Mouse (Mus musculus) heart, embryonic 10.5 days (tissue): Measurements from ENCODE around the gene Exosc5. TPM values are rescaled to one million over a fixed set of nuclear protein-coding genes. Genes with fewer than 3 reads are reported as not detected.
A peak's percentile ranks its signal among the peaks of the same experiment; 100 is the strongest.

ENCODE experiments used
- DNase-seq: peaks from one replicate; pipeline ENCODE4 v3.0.0-alpha.2; 2017; ENCODE audit warnings: low spot score
- H3K27ac ChIP-seq: fragments of 300-500 bp; sonication (generic); 2 replicates; pipeline ENCODE4 v1.5.1; 2016; ENCODE audit warnings: mild to moderate bottlenecking
- H3K27me3 ChIP-seq: fragments of 300-500 bp; sonication (generic); 2 replicates; pipeline ENCODE4 v1.6.1; 2016; ENCODE audit warnings: mild to moderate bottlenecking; ENCODE audit not compliant: poor library complexity, insufficient read depth, severe bottlenecking
- H3K36me3 ChIP-seq: fragments of 300-500 bp; sonication (generic); 2 replicates; pipeline ENCODE4 v1.6.1; 2016; ENCODE audit warnings: mild to moderate bottlenecking, moderate library complexity
- H3K4me1 ChIP-seq: fragments of 300-500 bp; sonication (generic); 2 replicates; pipeline ENCODE4 v1.6.1; 2016; ENCODE audit warnings: mild to moderate bottlenecking
- H3K4me3 ChIP-seq: fragments of 300-500 bp; sonication (generic); 2 replicates; pipeline ENCODE4 v1.5.1; 2016; ENCODE audit warnings: mild to moderate bottlenecking, moderate library complexity
- H3K9me3 ChIP-seq: fragments of 300-500 bp; sonication (generic); 2 replicates; pipeline ENCODE4 v1.6.1; 2016; ENCODE audit warnings: mild to moderate bottlenecking, moderate library complexity
- WGBS: fragments of 180-500 bp; shearing (Covaris S2); methylation state at CpG from one replicate; pipeline ENCODE4 v1.1.7; 2016; 5-methylcytosine and 5-hydroxymethylcytosine counted together
- polyA plus RNA-seq: library from polyadenylated mRNA; unstranded; fragments of >200 nt; fragmentation: Nextera tagmentation; extraction: Ambion mirVana; gene quantifications from 2 replicates; pipeline ENCODE4 v1.2.1, GENCODE M21; 2016

The Exosc5 gene
- polyA plus RNA-seq, 1 experiment from 2014 or later = 74.8 TPM

DNA sequence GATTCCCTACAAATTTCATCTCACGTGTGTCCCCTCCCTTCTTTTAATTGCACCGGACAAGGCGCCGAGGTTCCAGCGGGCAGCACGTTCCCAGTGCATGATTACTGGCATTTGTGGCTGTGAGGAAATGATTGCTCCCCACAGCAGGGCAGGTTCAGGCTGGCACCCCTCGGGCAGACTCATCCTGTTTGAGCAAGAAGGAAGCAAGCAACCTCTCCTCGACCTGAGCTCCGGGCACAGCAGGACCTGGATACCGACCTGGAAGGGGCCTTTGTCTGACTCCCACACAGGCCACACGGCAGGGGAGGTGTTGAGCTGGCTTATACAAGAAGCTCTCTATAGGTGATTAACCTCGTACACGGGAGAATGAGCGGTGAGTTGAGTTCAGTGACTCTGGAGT is 13.9 kb upstream of the Exosc5 start:
- no peak overlapping the region for H3K27ac ChIP-seq
- 0 out of 2 replicates have a peak, but pooled peaks cover 9% of the 10 kb centered on the region for H3K36me3 ChIP-seq
- 70% methylated on average over 14 of the region's 14 CpGs for WGBS
- 0 out of 2 replicates have a peak, but pooled peaks cover under 1% of the 10 kb centered on the region for H3K4me1 ChIP-seq
- DNase-seq = no peak
- no peak overlapping the region for H3K4me3 ChIP-seq
- H3K27me3 ChIP-seq = no peaks in the 10 kb centered on the region
- H3K9me3 ChIP-seq = no peaks in the 10 kb centered on the region

DNA sequence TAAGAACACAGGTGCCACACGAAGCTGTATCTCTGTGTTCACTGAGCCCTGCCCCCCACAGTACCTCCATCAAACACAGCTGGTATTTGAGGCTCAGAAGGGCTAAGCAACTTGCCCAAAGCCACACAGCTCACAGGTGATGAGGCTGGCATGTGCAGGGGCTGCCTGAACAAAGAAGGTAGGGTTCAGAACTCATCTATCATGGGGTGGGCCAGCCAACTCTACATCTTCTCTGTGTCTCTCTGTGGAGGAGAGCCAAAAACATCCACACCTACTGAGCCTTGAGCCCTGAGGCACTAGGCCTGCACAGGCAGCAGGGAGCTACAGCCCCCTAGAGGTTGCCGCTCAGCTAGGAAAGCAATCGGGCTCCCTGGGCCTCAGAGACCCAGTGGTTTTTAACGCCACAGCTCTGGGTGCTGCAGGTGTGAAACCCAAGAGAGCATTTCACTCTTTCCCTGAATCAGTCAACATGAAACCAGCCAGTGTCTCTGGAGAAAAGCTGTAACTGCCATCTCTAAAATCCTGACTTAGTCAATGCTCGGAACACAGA is 11.3 kb upstream of the Exosc5 start:
- H3K9me3 ChIP-seq = no peaks in the 10 kb centered on the region
- H3K36me3 ChIP-seq = no peaks in the 10 kb centered on the region
- no peak overlapping the region for H3K4me3 ChIP-seq
- no peak for DNase-seq
- 50% methylated on average over 5 of the region's 5 CpGs for WGBS
- H3K27ac ChIP-seq = no peak overlapping the region
- no peaks in the 10 kb centered on the region for H3K27me3 ChIP-seq
- H3K4me1 ChIP-seq = 0 out of 2 replicates have a peak, but pooled peaks cover 3% of the 10 kb centered on the region

DNA sequence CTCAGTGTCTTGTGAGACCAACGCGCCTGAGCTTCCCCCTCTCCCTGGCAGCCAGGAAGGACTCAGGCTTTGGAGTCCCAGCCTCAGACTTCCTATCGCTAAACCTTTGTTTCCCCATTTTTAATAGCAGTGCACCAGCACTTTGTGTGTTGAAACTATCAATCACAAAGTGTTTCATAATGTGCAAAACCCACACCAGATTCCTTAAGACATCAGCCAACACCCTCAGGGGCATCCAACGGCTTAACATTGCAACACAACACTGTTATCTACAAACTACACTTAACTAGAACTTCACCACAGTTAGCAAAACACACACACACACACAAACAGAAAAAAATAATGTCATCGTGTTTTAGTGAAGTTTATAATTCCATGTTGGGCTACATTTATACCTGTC is 9.1 kb upstream of the Exosc5 start:
- Histone ChIP-seq H3K4me3 (no peak overlapping the region), H3K4me1 (0 out of 2 replicates have a peak, but pooled peaks cover 3% of the 10 kb centered on the region), H3K36me3 (no peaks in the 10 kb centered on the region), H3K27me3 (no peaks in the 10 kb centered on the region), H3K27ac (no peak overlapping the region), H3K9me3 (no peaks in the 10 kb centered on the region)
- DNase-seq = no peak
- WGBS = 73% methylated on average over 5 of the region's 5 CpGs

DNA sequence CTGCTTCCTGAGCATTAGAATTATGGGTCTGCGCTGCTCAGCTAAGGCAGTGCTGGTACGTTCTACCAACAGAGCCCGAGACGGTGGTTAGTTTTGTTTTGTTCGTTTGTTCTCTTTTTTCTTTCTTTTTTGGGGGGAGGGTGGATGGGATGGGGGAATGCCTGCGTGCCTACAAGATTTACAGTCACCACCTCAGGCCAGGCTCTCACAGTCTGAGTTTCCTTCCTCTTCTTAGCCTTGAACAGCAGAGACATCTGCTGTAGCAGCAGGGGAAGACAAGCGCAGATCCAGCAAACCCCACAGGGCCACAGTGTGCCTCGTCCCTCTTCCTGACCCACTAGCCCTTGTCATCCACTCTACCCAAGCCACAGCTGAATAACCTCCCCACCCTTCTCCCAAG is 7.7 kb upstream of the Exosc5 start:
- 86% methylated on average over 8 of the region's 8 CpGs for WGBS
- Histone ChIP-seq H3K4me1 (0 out of 2 replicates have a peak, but pooled peaks cover 3% of the 10 kb centered on the region), H3K36me3 (no peaks in the 10 kb centered on the region), H3K9me3 (no peaks in the 10 kb centered on the region), H3K4me3 (no peak overlapping the region), H3K27ac (no peak overlapping the region), H3K27me3 (no peaks in the 10 kb centered on the region)
- DNase-seq = no peak

DNA sequence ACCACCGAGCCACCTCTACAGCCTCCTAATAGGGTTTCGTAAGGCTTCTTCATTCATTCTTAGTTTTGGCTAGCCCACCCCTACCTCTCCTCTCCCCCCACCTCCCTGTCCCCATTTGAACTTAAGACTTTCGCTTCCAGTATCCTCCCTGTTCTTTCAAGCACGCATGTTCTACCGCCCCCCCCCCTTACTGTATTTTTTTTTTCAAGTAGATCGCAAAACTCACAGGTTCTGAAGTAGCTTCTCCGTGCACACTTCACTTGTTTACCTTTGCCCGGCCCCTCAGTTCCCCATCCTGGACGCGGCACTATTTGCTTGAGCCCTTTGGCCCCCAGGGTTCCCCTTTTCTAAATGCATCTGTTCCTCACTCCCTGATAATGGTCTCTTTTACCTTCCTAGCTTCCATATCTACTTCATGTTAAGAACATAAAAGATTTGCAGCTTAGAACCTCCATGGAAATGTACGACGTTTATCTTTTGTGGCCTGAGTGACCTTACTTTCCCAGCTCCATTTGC is 6.7 kb upstream of the Exosc5 start:
- Histone ChIP-seq H3K27me3 (no peaks in the 10 kb centered on the region), H3K27ac (no peak overlapping the region), H3K36me3 (no peaks in the 10 kb centered on the region), H3K4me1 (0 out of 2 replicates have a peak, but pooled peaks cover 3% of the 10 kb centered on the region), H3K4me3 (no peak overlapping the region), H3K9me3 (no peaks in the 10 kb centered on the region)
- DNase-seq = no peak
- 89% methylated on average over 12 of the region's 12 CpGs for WGBS

DNA sequence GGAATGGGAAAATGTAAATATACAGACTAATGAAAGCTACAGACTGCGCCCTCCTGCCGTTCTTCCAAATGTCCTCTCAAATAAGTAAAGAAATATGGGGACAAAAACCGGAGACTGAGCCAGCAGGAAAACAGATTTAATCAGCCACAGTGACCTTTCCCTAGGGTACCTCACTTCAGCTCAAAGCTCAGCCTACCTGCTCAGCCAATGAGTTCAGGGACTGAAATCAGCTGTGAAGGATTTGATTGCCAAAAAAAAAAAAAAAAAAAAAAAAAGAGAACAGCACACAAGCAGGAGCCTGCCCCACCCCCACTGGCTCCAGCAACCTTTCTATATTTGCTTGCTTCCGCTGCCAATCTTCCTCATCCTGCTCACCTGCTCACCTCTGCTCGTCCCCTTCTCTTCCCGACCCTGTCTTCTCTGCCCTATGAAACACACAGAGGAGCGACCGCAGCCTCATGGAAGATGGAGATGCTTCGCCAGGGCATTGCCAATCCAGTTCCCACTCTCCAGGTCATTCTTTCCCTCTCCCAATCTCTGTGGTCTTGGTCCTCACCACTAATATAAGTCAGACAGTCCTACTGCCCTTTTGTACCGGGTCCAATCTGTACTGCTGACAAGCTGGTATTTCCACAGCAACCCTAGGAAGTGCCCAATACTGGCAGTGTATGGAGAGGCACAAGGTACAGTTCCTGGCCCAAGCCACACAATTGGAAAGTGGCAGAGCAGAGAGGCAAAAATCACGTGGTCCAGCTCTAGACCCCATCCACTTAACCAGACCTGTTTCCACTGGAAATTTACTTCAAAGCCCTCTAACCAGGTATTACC is 3.1 kb upstream of the Exosc5 start:
- Histone ChIP-seq H3K36me3 (no peaks in the 10 kb centered on the region), H3K4me1 (peaks cover 4% of the 10 kb centered on the region; the same call in 1 of the 2 replicates), H3K4me3 (no peak overlapping the region), H3K27me3 (no peaks in the 10 kb centered on the region), H3K27ac (no peak overlapping the region), H3K9me3 (no peaks in the 10 kb centered on the region)
- WGBS = 71% methylated on average over 11 of the region's 11 CpGs
- no peak for DNase-seq

DNA sequence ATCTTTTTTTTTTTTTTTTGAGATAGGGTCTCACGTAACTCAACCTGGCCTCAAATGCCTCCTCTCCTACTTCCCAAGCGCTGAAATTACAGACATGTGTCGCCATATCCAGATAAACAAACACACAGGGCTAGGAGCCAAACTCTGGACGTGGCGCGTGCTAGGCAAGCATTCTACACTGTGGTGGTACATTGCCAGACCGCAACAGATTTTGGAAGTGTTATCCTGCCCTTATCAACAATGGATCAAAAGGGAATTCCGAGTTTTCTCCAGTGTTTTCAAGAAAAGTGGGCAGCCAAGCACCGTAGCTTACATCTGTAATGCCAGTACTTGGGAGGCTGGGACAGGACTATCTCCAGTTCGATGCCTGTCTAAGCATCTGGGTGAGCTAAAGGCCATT is 1.2 kb upstream of the Exosc5 start:
- Histone ChIP-seq H3K36me3 (peaks cover 6% of the 10 kb centered on the region; the same call in 1 of the 2 replicates), H3K9me3 (no peaks in the 10 kb centered on the region), H3K27ac (no peak overlapping the region), H3K4me3 (peak overlapping the region; percentile 73), H3K4me1 (peaks cover 4% of the 10 kb centered on the region; the same call in 1 of the 2 replicates), H3K27me3 (no peaks in the 10 kb centered on the region)
- WGBS = 34% methylated on average over 10 of the region's 10 CpGs
- DNase-seq = no peak

DNA sequence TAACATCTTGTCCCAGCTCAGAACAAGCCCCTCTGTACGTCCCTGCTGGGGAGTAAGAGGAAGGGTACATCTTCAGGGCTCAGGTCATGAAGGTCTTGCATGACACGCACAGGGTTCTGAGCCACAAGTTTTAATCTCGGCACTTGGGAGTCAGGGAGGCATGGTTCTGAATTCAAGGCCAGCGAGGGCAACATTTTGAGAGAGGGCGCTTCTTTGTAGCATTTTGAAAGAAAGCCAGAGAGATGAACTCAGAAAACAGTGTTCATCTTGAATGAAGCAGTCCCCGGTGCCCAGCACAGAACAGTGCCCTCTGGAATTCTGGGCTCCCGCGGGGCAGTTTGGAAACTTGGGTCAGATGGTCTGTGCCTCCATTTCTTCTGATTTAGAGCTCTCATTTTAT is 7.4 kb downstream of the Exosc5 start:
- Histone ChIP-seq H3K27ac (no peak overlapping the region), H3K4me1 (no peaks in the 10 kb centered on the region), H3K27me3 (no peaks in the 10 kb centered on the region), H3K36me3 (peaks cover 66% of the 10 kb centered on the region), H3K9me3 (no peaks in the 10 kb centered on the region), H3K4me3 (no peak overlapping the region)
- no peak for DNase-seq
- WGBS = 91% methylated on average over 8 of the region's 8 CpGs

DNA sequence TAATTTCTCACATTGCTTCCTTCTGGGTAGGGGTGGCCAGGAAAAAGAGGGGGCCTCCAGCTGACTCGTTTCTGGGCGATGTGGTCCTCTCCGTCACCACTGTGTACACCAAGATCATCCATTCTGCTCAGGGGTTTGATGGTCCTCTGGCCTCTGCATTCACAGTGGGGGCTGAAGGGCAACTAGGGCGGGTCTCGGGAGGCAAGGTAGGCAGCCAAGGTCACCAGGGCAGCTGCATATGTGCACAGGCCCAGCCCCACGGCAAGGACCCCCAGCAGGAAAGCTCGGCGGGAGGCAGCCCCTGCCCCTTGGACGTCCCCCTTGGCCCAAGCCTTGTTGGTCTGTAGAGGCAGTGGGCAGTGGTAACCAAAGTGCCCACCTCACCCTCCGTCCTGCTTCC is 10.2 kb downstream of the Exosc5 start:
- 84% methylated on average over 10 of the region's 10 CpGs for WGBS
- no peak for DNase-seq
- no peak overlapping the region for H3K27ac ChIP-seq
- H3K4me3 ChIP-seq = no peak overlapping the region
- H3K36me3 ChIP-seq = peaks cover 50% of the 10 kb centered on the region
- peaks cover 4% of the 10 kb centered on the region for H3K9me3 ChIP-seq
- H3K27me3 ChIP-seq = peaks cover 11% of the 10 kb centered on the region
- H3K4me1 ChIP-seq = no peaks in the 10 kb centered on the region

DNA sequence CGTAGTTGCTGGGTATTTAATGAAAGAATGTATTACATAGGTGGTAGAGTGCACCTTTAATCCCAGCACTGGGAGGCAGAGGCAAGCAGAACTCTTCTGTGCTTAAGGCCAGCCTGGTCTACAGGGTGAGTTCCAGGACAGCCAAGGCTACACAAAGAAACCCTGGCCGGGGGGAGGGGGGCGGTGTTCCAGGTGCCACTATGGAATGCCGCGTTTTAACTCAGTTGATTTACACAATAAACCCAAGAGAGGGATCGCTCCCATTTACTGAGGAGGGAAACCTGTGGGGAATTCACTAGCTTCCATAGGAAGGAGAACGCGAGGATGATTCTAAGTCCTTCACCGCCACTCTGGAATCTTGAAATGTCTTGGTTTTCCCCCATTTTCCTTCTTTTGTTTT is 10.7 kb downstream of the Exosc5 start:
- H3K36me3 ChIP-seq = peaks cover 45% of the 10 kb centered on the region
- H3K4me3 ChIP-seq = no peak overlapping the region
- DNase-seq = no peak
- H3K9me3 ChIP-seq = peaks cover 4% of the 10 kb centered on the region
- WGBS = 77% methylated on average over 9 of the region's 9 CpGs
- no peak overlapping the region for H3K27ac ChIP-seq
- H3K4me1 ChIP-seq = peaks cover 4% of the 10 kb centered on the region; the same call in 1 of the 2 replicates
- H3K27me3 ChIP-seq = peaks cover 16% of the 10 kb centered on the region

DNA sequence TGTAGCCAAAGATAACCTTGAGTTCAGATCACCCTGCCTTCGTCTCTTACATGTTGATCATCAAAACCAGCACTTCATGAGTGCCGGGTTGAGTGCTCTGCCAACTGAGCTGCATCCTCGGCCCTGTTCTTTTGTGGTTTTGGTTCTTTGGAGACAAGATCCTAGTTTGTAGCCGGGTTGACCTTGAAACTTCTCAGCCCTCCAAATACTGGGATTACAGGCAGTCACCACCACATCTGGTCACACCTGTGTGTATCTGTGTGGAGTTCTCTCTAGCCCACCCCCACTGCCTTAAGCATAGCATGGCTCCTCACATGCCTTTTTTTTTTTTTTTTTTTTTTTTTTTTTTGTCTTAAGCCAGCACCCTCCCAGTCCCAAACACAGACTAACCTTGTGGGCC is 11.1 kb downstream of the Exosc5 start:
- no peak for DNase-seq
- no peak overlapping the region for H3K4me3 ChIP-seq
- H3K36me3 ChIP-seq = peaks cover 40% of the 10 kb centered on the region
- H3K27ac ChIP-seq = no peak overlapping the region
- WGBS = 90% methylated on average over 4 of the region's 4 CpGs
- peaks cover 4% of the 10 kb centered on the region for H3K9me3 ChIP-seq
- H3K4me1 ChIP-seq = peaks cover 9% of the 10 kb centered on the region; the same call in 1 of the 2 replicates
- H3K27me3 ChIP-seq = peaks cover 21% of the 10 kb centered on the region

DNA sequence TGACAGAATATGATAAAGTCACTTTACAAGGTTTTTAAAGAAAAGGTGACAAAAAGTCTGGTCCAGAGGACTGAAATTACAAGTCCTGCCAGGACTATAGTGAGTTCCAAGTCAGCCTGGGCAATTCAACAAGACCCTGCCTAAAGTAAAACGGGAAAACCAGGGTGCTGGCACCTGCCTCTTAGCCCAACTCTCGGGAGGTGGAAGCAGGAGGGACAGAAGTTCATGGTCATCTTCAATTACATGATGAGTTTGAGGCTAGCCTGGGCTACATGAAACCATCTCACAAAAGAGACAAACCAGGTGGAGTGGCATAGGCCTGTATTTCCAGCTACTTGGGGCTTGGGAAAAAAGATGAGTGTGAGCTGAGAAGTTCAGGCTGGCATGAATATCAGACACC is 12.7 kb downstream of the Exosc5 start:
- peaks cover 4% of the 10 kb centered on the region for H3K9me3 ChIP-seq
- 79% methylated on average over 2 of the region's 2 CpGs for WGBS

DNA sequence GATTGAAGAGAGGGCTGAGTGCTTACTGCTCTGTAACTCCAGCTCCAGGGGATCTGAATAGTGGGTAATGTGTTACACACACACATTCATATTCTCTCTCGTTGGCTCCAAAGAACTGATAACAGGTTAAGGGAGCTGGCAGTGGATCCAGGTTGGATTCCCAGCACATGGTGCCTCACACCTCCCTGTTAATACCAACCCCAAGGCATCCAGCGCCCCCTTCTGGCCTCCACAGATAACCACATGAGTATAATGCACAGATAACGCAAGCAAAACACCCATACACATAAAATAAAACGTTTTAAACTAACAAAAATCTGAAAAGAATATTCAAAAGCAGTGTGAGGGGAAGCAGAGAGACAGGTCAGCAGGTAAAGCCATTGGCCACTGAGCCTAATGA is 13.5 kb downstream of the Exosc5 start:
- H3K27ac ChIP-seq = no peak overlapping the region
- peaks cover 21% of the 10 kb centered on the region for H3K36me3 ChIP-seq
- peaks cover 37% of the 10 kb centered on the region for H3K27me3 ChIP-seq
- H3K9me3 ChIP-seq = peaks cover 4% of the 10 kb centered on the region
- H3K4me1 ChIP-seq = peaks cover 10% of the 10 kb centered on the region; the same call in 1 of the 2 replicates
- DNase-seq = no peak
- WGBS = 49% methylated on average over 4 of the region's 4 CpGs
- H3K4me3 ChIP-seq = no peak overlapping the region

More for the DNA sequence above, 12.7 kb downstream of the Exosc5 start:
- no peak for DNase-seq
- H3K27me3 ChIP-seq = peaks cover 37% of the 10 kb centered on the region
- peaks cover 10% of the 10 kb centered on the region; the same call in 1 of the 2 replicates for H3K4me1 ChIP-seq
- no peak overlapping the region for H3K27ac ChIP-seq
- H3K4me3 ChIP-seq = no peak overlapping the region
- H3K36me3 ChIP-seq = peaks cover 25% of the 10 kb centered on the region
